Mouse (Mus musculus): ENCODE results near the gene Fam126b. TPM values are rescaled to one million over a fixed set of nuclear protein-coding genes. Genes with fewer than 3 reads are reported as not detected.
"Not testable (repeated sequence)": the region's sequence is repeated elsewhere in the genome, so short reads cannot be mapped to it uniquely, and the experiment has no call there.

Gene Fam126b
- total RNA-seq, 2 experiments from 2014 or later = 10.0 to 10.4 TPM

DNA sequence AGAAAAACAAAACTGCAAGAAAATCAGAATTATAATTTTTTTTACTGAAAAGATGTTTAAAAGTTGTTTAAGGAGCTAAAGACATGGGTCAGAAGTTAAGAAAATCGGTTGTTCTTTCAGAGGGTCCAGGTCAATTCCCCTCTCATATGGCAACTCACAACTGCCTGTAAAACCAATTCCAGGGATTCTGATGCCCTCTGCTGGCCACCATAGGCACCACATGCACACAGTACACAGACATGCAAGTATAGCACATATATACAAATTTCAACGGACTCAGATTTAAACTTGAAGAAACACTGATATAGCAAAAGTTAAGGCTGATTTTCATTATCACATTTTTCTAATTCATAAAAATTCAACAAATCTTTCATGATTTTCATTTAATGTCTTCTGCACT lies 6.9 kb downstream of the Fam126b start:
- DNase-seq = peak; percentile 7 to 18
- intact Hi-C loops (cut with DNase I) = no loop called here

DNA sequence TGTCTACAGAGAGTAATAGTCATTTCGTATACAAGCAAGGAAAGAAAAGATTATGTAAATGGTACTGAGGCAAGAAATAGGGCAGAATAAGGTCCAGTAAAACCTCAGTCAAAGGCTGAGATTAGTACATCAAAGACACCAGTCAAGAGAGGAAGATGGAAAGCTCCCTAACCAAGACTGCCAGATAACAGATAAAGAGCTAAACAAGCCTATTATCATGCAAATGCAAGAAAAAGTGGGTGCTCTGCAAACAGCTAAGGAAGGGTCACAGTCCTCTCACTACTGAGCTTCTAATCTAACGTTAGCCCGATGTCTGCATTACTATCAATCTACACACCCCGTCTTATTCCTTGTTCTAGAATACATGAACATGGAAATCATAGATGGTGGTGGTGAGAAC lies 15.7 kb downstream of the Fam126b start:
- intact Hi-C loops (cut with DNase I) = no loop called here
- no peak for DNase-seq

DNA sequence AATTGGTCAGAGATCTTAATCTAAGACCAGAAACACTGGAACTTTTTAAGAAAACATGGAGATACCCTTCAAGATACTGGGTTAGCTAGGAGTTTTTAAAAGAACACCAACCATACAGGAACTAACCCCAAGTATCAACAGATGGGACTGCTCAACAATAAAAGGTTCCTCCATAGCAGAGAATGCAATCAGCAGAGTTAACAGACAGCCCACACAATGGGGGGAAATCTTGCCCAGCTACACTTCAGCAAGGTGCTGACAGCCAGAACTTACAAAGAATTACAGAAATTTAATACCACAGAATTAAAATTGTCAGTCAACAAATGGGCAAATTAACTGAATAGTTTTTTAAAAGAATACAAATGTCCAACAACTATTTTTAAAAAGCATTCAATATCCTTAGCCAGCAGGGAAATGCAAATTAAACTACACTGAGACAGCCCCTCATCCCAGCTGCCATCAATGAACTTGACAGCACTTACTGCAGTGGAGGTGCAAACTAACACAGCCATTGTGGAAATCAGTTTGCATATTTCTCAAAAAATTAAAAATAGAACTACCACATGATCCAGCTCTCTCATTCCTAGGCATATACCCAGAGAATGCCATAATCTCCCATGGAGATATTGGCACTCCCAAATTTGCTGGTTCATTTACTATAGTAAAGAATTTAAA lies 17.5 kb downstream of the Fam126b start:
- no peak for DNase-seq
- intact Hi-C loops (cut with DNase I) = no loop called here

DNA sequence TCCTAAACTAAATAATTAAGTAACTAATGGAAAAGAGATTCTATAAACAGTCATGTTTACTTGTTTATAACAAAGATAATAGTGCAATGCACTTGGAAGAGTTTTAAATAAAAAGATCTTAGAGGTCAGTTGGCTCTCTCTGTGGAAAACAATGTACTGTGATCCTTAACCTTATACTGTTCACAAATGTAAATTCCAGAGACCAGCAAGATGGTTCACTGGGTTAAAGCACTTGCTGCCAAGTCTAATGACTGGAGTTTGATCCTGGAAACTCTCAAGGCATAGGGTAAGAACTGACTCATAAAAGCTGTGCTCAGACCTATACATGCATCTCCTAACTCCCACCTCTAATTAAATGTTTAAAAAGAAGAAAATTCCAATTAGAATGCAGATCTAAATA lies 19.5 kb downstream of the Fam126b start:
- no peak for DNase-seq
- intact Hi-C loops (cut with DNase I) = no loop called here

DNA sequence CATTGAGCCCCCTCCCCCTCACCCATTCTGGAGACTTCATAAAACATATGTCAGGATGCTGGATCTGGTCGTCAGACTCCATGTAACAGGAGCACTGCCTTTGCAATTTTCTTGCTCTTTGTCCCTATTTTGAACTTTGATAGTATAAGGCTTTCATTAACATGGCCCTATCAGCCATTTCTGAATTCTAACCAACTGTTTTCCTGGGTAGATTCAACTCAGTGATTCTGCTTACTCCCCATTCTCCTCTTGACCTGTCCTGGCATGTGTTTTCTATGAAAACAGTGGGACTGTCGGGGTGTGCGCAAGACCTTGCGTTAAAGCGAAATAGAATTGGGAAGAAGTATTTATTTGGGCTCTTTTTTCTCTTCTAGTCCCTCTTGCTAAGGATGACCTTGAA lies 21.1 kb downstream of the Fam126b start:
- intact Hi-C loops (cut with DNase I) = loop anchor here (2.0 kb wide), 1 partner anchor 112 kb away; no protein-coding TSS in a partner anchor

DNA sequence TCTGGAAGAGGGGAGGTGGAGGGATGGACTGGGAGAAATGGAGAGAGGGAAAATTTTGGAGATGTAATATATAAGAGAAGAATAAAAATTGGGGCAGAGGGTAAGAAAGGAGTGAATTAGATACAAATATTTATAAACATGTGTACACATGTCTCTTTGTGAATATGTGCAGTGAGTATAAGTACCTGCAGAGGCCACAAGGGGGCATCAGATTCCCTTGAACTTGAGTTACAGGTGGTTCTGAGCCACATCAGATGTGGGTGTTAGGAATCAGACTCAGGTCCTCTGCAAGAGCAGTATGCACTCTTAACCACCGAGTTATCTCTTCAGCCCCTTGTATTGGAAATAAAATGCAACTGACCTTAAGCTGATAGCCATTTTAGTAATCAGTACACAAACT lies 23.7 kb downstream of the Fam126b start:
- peak; percentile 33 to 61 for DNase-seq
- intact Hi-C loops (cut with DNase I) = no loop called here

More for the DNA sequence above, 21.1 kb downstream of the Fam126b start:
- DNase-seq = no peak

DNA sequence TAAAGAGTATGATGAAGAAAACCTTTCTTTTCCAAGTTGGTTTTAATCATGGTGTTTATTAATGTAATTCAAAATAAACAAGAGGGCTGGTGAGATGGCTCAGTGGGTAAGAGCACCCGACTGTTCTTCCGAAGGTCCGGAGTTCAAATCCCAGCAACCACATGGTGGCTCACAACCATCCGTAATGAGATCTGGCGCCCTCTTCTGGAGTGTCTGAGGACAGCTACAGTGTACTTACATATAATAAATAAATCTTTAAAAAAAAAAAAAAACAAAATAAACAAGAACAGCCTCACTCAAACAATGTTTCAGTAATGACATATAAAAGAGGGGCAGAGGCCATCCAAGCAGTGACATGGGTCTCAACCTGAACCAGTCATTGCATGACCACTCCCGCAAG lies 25.8 kb downstream of the Fam126b start:
- intact Hi-C loops (cut with DNase I); DNase-seq: not testable (repeated sequence)

DNA sequence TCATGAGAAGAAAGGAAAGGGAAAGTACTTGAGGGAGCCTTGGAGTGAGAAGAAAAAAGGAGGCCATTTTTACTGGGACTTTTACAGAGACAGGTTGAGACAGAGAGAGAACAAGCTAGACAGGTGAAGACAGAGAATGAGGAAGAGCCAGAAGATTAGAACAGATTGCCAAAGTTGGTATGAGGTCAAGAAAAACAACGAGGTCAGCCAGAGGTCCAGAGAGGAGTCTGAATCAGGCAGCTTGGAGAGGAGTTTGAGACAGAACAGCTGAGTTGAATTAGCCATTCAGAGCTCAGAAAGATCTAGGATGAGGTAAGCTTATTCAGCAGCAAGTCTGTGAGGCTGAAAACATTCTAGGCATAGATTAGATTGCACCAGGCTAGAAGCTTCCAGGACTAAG lies 44.7 kb downstream of the Fam126b start:
- DNase-seq = no peak
- intact Hi-C loops (cut with DNase I) = no loop called here

DNA sequence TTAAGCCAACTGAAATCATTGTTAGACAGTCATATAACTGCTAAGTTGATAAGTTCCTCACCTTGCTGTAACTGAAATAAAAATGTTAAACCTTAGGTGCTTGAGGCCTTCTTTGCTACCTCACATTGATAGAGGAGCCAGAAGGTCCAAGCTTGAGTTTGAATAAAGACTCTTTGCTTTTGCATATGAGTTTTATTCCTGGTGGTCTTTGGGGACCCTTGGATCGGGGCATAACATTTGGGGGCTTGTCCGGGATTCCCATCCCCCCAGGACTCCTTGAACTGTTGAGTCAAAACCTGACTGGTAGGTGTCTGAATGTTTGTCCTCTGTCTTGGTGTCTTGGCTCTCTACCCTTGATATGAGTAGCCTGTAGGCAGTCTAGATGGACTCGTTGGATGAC lies 78.9 kb downstream of the Fam126b start:
- DNase-seq = no peak
- intact Hi-C loops (cut with DNase I) = no loop called here

DNA sequence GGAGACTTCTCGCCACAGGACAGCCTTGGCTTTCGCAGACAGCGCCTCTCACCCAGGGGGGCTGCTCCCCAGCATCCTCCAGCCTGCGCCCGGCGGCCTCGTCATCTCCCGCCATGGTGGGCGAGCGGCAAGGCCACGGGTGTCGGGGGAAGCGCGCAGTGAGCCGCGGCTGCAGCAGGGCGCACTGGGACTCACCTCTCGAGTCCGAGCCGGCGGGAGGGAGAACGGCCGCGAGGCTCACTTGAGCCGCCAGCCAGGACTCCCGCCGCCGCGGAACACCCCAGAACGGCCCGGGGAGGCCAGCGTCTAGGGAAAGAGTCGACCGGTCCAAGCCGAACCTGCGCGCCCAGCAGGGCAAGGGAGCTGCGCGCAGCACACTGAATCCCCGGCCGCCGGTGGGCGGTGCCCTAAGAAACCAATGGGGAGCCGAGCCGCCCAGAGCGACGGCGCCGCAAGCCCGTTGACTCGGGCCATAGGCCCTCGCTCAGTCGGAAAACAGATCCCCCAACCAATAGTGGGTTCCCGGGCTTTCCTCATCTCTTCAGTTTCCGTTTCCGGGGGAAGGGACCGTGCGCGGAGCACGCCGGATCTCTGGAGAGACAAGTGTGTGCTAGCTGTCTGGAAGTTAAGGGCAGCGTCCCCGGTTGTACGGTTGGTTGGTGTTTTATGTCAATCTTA lies 81.4 kb downstream of the Fam126b start, which contains the start of gene Orc2:
Gene Orc2 (minus strand): TSS at position 533 of the 678 bp plus-strand sequence.
- DNase-seq = peak; percentile 91 to 93
- intact Hi-C loops (cut with DNase I) = no loop called here

DNA sequence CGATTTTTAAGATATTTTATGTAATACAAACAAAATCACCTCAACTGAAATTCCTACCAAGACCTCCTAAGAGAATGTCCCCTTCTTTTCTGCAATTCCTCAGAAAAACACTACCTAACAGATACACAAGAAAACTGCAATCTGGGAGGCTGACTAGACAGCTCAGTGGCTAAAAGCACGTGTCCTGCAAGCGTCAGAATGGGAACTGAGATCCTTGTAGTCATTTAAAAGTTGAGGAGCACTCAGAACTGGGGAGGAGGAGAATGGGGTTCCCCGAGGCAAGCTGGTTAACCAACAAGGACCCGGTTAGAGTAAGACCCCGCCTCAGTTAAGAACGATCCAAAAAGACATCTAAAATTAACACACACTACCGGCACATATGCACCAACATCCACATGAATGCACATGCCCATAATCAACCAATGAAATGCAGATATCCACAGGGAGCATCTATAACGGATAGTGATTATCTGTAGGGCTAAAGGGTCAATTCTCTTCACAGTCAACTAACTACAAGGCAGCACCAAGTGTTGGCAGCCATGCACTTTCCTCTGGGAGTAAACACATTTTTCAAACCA lies 82.2 kb downstream of the Fam126b start:
- no peak for DNase-seq
- intact Hi-C loops (cut with DNase I) = no loop called here

DNA sequence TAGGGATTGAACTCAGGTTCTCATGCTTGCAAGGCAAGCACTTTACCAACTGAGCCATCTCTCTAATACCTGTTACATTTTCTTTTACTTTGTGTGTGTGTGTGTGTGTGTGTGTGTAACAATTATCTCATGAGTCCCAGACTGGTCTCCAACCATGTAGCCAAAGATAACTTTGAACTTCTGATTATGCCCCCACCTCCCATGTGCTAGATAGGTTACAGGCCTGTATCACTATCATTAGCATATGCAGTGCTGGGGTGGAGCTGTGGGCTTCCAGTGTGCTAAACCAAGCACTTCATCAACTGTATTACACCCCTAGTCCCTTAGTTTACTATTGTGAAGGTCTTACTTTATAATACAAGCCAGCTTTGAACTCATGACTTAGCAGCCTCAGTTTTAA lies 83.0 kb downstream of the Fam126b start:
- intact Hi-C loops (cut with DNase I) = no loop called here
- no peak for DNase-seq

DNA sequence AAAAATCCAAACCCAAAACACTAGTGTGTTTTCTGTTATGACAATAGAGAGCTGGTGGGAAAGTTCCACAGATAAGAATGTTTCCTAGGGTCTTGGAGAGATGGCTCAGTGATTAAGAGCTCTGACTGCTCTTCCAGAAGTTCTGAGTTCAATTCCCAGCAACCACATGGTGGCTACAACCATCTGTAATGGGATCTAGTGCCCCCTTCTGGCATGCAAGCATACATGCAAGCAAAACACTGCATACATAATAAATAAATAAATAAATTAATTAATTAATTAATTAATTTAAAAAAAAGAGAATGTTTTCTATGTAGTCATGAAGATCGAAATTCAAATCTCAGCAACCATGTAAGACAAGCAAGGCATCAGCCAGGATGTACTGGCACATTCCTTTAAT lies 87.4 kb downstream of the Fam126b start:
- intact Hi-C loops (cut with DNase I) = no loop called here
- DNase-seq = no peak

DNA sequence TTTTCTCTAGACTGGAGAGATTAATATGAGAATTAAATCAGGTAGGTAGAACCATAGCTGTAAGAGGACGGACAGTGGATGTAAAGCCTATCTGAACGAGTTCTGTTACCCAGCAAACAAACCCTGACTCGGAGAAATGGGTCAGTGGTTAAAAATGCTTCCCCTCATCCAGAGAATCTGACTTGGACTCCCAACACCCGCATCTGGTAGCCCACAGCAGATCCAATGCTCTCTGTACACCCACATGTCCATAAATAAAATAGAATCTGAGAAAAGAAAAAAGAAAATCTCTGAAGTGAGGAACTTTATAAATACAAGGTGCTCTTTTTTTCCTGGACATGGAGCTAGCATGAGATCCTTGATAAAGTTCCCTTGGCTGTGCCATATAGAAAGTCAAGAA lies 88.4 kb downstream of the Fam126b start:
- no peak for DNase-seq
- intact Hi-C loops (cut with DNase I) = no loop called here

DNA sequence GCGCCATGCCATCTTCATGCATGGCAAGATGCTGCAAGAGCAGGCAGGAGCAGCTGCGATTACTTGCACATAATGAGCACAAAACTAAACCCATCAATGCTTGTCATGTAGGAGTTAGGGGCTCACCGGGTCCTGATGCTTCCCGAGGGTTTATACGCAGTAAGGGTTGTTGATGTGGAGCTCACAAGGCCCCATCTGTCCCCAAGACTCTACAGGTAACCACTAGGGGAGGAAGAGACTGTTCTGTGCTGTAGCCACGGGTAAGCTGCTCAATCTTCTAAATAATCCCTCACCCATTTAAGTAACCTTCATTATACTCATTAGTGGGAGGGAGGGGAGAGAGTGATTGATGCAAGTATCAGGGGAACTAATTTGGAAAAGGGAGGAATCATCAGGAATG lies 90.5 kb downstream of the Fam126b start:
- DNase-seq = no peak
- intact Hi-C loops (cut with DNase I) = no loop called here

DNA sequence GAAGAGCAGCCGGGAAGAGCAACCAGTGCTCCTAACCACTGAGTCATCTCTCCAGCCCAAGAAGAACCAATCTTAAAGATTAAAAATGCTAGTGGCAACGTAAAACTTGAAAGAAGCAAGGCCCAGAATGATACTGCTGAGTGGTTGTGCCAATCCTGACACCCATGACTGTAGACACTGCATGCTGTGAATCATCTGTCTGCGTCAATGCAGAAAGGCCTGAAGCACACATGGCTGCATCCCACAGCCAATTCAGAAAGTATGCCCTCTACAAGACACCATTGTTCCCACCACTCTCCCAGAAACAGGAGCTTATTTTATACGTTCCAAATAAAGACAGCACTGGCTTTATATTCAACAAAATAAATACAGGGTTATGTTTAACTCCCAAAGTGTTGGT lies 103.5 kb downstream of the Fam126b start:
- no peak for DNase-seq
- intact Hi-C loops (cut with DNase I) = no loop called here

DNA sequence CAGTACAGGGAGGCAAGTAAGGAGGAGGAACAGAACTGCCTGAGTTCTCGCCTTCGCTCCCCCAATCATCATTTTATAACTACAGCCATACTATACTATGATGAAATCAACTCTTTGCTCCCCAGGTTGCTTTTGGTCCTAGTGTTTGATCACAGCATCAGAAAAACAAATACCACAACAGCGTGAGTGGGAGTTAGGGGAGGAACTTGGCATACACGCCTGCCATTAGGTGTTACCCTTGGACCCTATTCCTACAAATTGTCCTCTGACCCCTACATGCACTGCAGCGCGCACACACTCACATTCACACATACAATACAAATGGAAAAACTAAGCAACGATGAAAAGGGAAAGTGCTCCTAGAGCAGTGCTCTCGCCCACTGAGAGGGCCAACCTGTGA lies 110.5 kb downstream of the Fam126b start:
- intact Hi-C loops (cut with DNase I) = no loop called here
- DNase-seq = no peak

Other genes starting within 250 kb of the Fam126b start
- gene Bzw1, start 193.4 kb downstream of the Fam126b start, total RNA-seq (2021) = 10 to 100 TPM; 74.3 to 83.6 TPM
- 10 to 100 TPM; 80.3 to 95.1 TPM for gene Clk1, start 162.3 kb downstream of the Fam126b start, total RNA-seq (2021)
- gene Nif3l1, start 141.2 kb downstream of the Fam126b start, total RNA-seq (2021) = 10 to 100 TPM; 12.8 to 13.3 TPM
- gene Ppil3, start 140.8 kb downstream of the Fam126b start, total RNA-seq (2021) = 10 to 100 TPM; 16.7 to 19.6 TPM
- 10 to 100 TPM in 1 of 2 experiments, 1 to 10 TPM in 1; 9.6 to 10.2 TPM for gene Orc2, start 81.2 kb downstream of the Fam126b start, total RNA-seq (2021)
- 100 to 1,000 TPM; 239 to 247 TPM for gene Ndufb3, start 61 bp upstream of the Fam126b start, total RNA-seq (2021)
- not detected for gene Als2cr12, start 109.7 kb upstream of the Fam126b start, total RNA-seq (2021)
- gene Cflar, start 125.2 kb upstream of the Fam126b start, total RNA-seq (2021) = 10 to 100 TPM; 64.7 to 70.4 TPM
- 10 to 100 TPM in 1 of 2 experiments, 1 to 10 TPM in 1; 9.1 to 11.1 TPM for gene Casp8, start 209.1 kb upstream of the Fam126b start, total RNA-seq (2021)